Mouse (Mus musculus): ENCODE measurements at regions not wholly inside any gene's neighbourhood (a gene's known extent, or its start where the extent isn't known, plus 50 kb on each side); places are given as distances from the start of the nearest gene placed in this dataset.
"Not testable (repeated sequence)": the region's sequence is repeated elsewhere in the genome, so short reads cannot be mapped to it uniquely, and the experiment has no call there.

DNA sequence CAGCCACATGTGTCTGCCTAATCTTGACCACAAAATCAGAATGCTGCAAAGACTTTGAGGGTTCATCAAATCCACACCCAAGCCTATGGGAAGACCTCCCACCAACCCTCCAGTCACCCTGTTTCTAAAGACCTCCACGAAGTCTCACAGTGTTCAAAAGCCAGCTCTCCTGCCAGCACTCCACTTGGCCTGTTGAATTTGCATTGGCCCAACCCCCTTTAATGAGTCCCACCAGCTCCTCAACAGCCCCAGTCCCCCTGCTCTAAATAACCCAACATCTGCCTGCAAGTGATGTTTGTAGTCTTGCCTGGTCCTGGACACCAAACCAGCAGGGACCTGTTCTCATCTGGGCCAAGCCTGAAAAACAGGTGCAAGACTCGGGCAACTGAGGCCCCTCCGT lies 106.6 kb upstream of the Nt5e start:
- DNase-seq (ENCODE audit: low spot score in 2 of 2) = no peak

DNA sequence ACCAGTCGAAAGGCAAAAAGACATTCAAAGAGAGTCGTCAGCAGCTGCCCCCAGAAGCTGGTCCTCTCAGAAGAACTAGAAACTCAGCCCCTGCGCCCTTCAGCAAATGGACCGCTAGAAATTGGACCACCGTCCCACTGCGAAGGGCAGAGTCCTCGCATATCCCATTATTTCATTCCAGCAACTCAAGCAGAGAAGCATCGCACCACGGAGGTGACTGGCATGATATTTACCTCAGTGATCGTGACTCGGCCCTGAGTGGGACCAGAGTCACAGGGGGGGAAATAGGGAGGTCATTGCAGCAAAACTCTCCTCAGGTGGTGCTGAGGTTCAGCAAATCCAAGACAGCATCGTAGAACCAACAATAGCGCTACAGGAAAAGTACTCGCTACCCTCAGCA lies 105.7 kb upstream of the Nt5e start:
- no peak for DNase-seq (ENCODE audit: low spot score in 2 of 2)

DNA sequence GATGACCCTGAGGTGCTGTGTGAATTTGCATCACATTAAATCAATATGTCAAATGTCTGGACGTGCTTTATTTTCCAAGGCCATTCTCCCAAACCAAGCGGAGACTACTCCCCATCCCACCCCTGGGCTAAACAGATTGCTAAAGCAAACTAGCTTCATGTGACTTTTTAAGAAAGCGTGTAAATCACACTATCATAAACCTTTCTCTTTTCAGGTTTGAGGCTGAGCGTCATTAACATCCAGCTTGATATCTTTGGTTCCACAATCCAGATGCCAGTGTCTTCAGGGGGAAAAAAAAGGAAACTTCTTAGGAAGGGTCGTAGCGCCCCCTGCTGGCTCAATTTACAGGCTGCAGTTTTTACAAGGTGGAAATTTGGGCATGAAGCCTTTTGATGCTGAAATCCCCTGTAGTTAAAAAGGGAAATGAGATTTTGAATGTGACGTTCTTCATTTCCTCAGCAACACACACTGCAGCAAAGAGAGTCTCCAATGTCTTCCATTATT lies 105.1 kb upstream of the Nt5e start:
- DNase-seq (ENCODE audit: low spot score in 2 of 2) = peak; percentile 70 to 78

DNA sequence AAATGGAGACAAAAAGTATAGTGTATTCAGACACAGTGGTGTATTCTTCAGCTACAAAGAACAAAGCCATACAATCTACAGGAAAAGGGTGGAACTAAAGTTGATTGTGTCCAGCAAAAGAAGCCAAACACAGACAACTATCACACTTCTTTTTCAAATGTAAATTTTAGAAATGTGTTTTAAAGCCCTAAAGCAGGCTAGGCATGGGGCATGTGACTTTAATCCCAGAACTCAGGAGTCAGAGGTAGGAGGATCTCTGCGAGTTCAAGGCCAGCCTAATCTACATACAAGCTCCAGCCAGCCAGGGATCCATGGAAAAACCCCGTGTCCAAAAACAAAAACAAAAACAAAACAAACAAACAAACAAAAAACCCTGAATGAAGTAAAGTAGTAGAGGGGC lies 89.9 kb upstream of the Nt5e start:
- no peak for DNase-seq (ENCODE audit: low spot score in 2 of 2)

DNA sequence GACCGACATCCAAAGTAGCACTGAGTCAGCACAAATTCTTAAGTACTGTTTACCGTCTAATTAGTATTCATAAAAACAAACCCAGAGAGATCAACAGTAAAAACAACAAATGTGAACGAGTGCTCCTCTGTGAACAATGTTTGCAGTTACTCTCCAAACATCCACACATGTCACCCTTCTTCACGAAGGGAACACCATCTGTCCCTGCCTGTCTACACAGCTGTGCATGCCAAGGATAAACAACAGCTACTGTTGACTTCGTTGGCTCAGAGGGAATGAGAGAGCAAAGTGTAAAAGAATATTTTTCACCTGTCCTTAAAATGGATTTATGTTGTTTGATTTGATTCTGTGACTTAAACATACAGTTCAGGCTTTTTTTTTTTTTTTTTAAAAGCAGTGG lies 88.7 kb upstream of the Nt5e start:
- DNase-seq (ENCODE audit: low spot score in 2 of 2) = no peak

DNA sequence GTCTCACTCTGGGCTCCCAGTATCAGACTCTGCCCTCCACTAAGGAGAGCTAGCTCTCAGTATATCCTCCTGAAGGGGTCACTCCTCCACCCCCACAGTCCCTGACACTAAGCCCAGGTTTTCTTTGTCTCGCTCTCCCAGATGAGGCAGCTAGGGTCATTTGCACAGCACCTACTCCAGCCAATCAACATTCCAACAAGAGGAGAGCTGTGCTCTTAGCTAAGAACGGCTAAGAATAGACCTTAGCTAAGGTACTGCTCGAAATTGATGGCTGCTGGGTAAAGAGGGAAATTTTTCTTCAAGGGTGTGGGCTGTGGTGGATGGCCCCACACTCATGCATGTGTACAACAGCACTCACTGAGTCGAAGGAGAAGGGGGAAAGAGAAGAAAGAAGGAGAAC lies 86.3 kb upstream of the Nt5e start:
- DNase-seq (ENCODE audit: low spot score in 2 of 2) = no peak

DNA sequence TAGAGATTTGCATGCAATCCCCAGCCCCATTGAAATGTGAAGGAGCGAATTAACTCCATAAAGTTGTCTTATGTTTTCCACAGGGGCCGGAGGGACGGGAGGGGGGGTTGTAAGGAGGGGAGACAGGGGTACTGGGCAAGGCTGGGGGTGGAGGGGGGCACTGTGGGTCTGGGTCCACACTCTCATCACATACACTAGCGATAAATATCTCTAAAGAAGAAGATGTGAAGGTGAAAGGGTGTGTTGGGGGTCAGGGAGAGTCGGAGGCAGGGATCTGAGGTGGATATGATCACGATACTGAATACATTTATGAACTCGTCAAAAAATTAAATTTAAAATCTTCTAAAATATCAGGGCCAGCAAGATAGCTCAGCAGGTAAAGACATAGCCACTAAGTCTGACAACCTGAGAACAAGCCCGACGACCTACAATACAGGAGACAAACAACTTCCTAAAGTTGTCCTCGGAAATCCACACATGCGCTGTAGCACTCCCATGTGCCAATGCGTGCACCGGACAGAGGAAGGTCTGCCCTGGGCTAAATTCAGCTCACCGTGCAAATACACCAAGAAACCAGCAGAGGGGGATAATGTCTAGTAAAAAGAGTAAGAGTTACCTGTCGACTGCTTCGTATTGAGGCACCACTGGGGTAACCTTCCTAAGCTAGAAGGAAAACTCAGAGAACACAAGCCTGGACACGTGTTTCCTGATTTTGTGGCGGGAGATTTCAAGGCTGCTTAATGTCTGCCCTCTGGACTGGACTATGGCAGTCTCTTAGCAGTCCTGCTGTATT lies 85.6 kb upstream of the Nt5e start:
- DNase-seq (ENCODE audit: low spot score in 2 of 2) = peak; percentile 62 to 67

DNA sequence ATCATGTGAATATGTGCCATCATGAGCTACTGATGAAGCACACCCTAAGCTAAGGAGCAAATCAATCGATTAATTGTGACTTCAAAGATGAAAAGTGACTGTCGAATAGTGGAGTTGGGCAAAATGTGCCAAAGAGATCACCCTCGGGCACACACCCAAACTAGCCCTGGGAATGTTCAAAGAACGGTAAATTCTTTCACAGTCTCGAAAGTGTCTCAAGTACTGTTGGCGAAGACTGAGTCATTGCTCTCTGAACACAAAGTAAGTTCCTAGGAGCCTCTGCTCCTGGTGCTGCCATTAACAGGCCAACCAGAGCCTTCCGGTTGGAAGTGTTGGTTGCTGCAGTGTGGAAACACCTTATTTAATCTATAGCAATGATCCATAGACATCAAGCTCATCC lies 84.5 kb upstream of the Nt5e start:
- no peak for DNase-seq (ENCODE audit: low spot score in 2 of 2)

DNA sequence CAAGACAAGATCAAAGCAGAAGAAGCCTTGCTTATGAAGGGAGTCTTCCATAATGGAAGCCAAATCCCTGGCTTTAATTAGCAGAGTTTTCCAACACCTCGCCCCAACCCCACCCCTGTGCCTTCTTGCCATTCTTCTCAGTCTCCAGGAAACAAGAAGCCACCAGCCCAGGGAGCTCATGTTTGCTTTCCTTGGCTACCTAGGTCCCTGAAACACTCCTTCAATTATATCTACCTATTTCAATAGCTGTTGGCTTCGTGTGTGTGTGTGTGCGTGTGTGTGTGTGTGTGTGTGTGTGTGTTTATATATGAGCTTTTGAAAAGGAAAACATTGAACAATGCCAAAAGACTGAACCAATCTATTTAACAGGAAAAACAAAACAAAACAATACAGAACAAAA lies 82.5 kb upstream of the Nt5e start:
- no peak for DNase-seq (ENCODE audit: low spot score in 2 of 2)

DNA sequence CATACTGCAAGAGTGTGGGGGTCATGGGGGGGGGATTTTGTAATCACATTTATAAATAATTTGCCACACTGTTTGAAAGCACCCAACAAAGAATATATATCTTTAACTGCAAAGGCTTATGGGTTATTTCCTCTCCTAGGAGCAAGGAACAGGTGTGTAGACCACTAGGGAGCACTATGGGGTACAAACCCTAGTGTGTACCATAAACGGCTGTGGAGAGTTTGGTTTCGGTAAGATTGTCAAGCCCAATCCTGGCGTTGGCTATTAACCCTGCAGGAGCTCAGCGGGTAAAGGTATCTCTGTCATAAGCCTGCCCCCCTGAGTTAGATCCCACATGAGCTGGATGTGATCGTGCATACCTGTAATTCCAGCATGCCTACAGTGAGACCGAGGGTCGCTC lies 71.0 kb upstream of the Nt5e start:
- DNase-seq (ENCODE audit: low spot score in 2 of 2) = no peak

DNA sequence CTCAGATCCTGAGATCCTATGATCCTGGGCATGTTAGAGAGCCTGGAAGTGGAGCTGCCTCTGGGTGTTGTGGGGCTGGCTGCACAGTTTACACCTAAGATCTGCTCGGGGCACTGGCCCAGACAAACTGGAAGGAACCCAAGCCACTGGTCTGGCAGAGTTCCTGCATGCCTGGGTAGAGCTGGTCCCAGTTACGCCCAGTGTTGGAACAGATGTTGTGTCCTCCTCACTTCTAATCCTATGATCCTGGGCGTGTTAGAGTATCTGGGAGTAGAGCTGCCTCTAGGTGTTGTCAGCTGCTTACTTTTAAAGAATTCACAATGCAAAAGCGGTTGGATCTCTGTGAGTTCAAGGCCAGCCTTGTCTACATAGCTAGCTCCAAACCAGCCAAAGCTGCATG lies 67.4 kb upstream of the Nt5e start:
- DNase-seq (ENCODE audit: low spot score in 2 of 2) = no peak

DNA sequence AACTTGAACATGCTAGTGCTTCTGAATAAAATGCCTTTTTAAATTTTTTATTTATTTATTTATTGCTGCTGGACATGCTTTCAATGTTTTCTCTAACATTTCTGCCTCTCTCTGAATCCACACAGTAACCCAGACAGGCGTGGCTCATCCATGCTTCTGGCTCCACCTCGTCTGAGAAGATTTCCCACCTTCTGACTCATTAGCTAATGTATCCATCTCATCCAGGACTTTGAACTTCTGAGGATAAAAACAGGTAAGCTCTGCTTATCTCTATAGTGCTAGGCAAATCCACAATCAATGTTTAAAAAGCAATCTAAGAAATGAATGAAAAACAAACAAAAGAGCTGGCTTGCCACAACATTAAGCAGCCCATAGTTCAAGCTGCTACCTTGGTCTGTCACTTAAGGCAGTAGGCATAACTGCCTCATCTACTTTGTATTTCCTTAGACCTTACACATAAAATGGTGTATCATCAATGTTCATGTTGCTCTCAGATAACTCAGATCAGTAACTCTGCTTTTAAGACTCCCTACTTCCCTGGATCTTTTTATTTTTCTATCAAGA lies 66.8 kb upstream of the Nt5e start:
- no peak for DNase-seq (ENCODE audit: low spot score in 2 of 2)

DNA sequence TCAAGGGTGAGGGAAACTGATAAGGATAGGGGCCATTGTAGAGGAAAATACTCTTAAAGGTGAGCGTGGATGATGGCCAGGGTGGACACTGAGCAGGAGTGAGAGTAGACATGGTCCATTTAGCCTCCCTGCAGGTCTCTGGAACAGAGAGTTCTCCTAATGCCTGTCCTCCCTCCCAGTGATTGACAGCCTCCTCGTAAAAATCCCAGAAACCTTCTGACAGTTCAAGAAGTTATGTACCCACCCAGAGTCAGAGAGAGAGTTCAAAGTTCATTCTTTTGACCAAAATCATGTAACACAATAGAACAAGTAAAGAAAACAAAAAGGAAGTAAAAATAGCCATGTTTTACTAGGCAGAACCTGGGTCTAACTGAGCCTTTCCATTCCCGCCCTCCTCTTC lies 64.5 kb upstream of the Nt5e start:
- DNase-seq (ENCODE audit: low spot score in 2 of 2) = no peak

DNA sequence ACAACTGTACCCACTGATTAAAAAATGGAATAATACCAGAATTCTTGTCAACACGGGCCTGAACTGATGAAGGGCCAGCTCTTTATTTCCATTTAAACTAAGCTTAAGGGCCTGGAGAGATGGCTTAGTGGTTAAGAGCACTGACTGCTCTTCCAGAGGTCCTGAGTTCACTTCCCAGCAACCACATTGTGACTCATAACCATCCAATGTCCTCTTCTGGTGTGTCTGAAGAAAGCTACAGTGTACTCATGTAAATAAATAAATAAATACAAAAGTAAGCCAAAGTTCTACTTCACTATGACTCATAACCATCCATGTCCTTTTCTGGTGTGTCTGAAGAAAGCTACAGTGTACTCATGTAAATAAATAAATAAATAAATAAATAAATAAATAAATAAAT lies 60.7 kb upstream of the Nt5e start:
- not testable (repeated sequence) for DNase-seq (ENCODE audit: low spot score in 2 of 2)

DNA sequence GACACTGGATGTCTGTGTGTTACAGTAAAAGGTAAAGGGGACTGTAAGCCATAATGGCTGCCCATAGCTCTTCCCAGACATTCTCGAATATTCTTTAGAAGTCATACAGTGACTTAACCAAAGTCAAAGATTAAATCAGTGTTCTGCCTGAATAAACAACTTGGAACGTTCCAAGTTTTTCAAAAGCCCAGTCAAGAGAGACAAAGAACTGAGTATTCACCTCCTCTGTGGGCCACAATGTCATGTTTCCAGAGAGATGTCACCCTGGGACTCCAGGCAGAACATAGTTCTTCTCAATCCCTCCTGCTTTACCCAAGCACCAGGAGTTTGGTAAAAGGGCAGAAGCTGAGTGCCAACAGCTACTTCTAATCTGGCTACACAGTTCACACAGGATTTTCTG lies 58.2 kb upstream of the Nt5e start:
- DNase-seq (ENCODE audit: low spot score in 2 of 2) = no peak

DNA sequence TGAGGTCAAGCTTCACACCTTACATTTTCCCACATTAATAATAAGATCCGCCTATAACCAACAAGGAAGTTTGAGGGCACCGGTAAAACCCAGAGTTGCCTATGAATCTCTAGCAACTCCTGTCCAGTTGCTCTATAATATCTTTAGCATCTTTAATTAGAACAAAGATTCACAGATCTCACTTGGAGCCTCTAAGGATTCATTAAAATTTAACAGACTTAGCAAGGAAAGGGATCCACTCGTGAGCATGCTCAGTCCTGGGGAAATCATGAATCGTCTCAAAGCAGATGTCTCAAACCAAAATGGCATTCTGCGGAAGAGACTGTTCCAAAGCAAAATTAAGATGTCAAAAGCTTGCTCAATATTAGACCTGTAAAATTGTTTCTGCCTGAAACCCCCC lies 57.8 kb upstream of the Nt5e start:
- no peak for DNase-seq (ENCODE audit: low spot score in 2 of 2)

DNA sequence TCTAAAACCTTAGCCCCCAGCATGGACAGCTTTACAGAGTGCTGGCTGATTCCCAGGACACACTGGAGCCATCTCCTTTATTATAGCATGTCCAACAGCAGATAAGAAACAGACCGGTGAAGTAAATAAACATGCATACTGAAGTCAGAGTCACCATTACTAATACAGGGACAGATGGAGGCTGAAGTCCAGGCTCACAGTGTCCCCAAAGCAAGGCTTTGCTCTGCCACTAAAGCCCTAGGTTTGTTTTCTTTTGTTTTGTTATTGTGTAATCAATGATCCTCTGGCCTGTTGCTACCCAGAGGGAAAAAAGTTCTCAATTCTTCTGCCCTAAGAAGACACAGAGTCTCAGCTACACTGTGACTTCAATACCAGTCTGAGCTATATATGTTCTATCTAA lies 56.2 kb upstream of the Nt5e start:
- DNase-seq (ENCODE audit: low spot score in 2 of 2) = no peak

DNA sequence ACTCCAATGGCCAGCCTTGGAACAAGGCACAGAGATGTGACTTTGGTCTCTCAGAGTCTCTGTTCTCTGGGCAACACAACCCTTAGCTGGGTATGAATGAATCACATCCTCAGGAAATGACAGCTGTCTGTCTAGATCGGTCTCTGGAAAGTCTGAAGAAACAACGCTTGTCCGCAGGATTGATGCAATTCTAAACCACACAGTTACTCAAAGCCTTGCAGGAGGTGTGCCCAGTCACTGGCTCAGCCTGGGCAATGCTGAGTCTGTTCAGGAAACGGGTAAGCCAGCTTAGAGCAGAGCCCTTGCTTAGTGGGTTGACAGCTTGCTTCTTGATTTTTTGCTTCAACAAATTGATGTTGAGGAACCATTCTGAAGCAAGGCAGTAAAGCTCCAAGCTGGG lies 53.7 kb upstream of the Nt5e start:
- DNase-seq (ENCODE audit: low spot score in 2 of 2) = no peak

DNA sequence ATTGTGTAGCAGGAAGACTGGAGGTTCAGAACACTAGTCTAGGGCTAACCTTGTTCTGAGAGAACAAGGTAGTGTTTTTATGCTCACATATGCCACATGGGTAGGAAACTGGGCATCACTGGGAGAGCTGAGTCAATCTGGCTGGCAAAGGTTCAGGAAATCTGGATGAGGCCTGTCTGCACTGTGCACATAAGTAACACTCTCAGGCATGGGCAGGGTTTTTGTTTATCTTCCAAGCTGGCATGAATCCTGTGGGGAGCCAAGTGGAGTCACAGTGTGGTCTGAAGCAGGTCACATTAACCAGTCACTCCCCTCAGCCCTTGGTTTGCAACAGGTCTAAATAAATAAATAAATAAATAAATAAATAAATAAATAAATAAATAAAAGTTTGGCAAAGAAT lies 53.0 kb upstream of the Nt5e start:
- no peak for DNase-seq (ENCODE audit: low spot score in 2 of 2)

DNA sequence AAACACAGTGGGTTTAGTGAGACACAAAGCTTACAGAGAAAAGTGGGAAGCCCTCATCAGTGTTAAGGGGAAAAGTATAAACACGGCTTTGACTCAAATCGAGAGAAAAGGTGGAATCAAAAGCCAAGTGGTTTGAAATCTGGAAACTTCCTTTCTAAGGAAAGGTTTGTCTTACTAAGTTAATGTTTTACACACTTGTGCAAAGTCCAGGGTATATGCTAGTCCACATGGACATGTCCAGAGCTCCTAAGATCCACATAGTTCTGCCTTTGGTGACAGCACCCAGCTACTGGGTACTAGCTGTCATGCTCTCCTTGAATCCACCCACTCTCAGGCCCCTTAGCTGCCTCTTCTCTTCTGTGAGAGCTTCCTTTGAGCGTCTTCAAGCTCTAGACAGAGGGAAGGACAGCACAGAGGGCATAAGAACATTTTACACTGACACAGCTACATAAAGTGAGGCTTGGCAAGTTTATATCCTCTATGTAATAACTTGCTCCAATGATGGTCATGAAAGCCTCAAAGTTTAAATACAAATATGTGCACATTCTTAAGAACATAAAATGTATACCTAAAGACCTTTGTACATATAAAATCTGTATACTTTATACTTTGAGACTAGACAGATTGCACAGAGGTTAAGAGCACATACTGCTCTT lies 52.2 kb upstream of the Nt5e start:
- no peak for DNase-seq (ENCODE audit: low spot score in 2 of 2)

DNA sequence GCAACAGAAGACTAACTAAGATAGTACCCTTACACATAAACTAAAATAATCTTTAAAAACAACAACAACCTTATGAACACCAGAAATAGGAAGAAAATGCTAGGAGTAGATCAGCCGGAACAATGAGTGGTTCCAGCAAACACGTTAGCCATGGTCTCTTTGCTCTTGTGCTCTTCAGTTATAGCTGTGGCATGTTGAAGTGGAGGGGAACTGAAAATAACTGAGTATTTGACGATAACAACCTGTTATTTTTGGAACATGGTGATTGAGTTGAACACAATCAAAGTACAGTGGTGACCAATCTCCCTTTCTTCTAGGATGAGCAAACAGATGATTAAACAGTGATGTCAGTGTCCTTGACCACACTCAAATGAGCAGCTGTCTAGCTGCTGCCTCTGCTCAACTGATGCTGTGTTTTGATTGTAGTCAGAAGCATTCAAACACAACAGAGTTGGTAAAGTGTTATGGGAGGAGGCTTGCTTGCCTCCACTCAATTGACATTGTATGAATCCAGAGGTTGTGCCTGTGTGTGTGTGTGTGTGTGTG lies 50.9 kb upstream of the Nt5e start:
- no peak for DNase-seq (ENCODE audit: low spot score in 2 of 2)

DNA sequence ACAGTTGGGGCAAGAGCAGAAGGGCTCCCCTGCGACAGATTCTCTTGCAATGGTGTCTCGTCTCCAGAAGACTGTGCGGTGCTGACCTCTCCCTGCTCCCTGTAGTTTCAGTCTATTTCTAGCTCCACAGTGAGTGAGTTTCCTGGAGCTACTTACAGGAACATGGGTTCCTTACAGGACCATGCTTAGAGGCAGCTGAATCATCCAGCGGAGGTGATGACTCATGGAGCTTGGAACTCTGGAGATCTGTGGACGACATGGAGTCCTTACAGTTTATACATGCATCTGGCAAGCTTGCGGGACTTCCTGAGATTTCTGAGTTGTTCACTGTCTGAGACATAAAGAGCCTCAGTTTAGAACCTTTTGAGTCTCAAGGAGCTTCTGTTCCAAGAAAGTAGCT lies 50.0 kb upstream of the Nt5e start:
- DNase-seq (ENCODE audit: low spot score in 2 of 2) = no peak

All from right cerebral cortex, postnatal 10 days (tissue).